Mouse (Mus musculus) limb, embryonic 14.5 days (tissue): ENCODE measurements around the gene Smarcc1. TPM values are rescaled to one million over a fixed set of nuclear protein-coding genes. Genes with fewer than 3 reads are reported as not detected.

ENCODE experiments used
- ATAC-seq: fragments of 200-750 bp; cut with Nextera tagmentation; 2 replicates; pipeline ENCODE4 v1.8.0; 2017; ENCODE audit warnings: low read depth, moderate number of reproducible peaks, moderate TSS enrichment; ENCODE audit not compliant: low FRiP score
- DNase-seq: peaks from one replicate; pipeline ENCODE4 v3.0.0-alpha.2; 2015; ENCODE audit warnings: low spot score
- H3K27ac ChIP-seq: fragments of 300-500 bp; sonication (generic); replicated peaks from 2 replicates; pipeline ENCODE4 v1.5.1; 2014; ENCODE audit warnings: low read depth, mild to moderate bottlenecking, low read length, moderate library complexity, mixed read lengths
- H3K27me3 ChIP-seq: fragments of 300-500 bp; sonication (generic); 2 replicates; pipeline ENCODE4 v1.6.1; 2014; ENCODE audit warnings: low read length, mixed read lengths; ENCODE audit not compliant: control insufficient read depth, insufficient read depth
- H3K36me3 ChIP-seq: fragments of 300-500 bp; sonication (generic); 2 replicates; pipeline ENCODE4 v1.6.1; 2014; ENCODE audit warnings: mild to moderate bottlenecking, low read length, moderate library complexity, mixed read lengths; ENCODE audit not compliant: control insufficient read depth, insufficient read depth
- H3K4me1 ChIP-seq: fragments of 300-500 bp; sonication (generic); 2 replicates; pipeline ENCODE4 v1.6.1; 2014; ENCODE audit warnings: antibody characterized with exemption, low read length, mixed read lengths; ENCODE audit not compliant: control insufficient read depth, insufficient read depth
- H3K4me2 ChIP-seq: fragments of 300-500 bp; sonication (generic); replicated peaks from 2 replicates; pipeline ENCODE4 v1.6.1; 2014; ENCODE audit warnings: low read depth, mild to moderate bottlenecking, low read length, moderate library complexity; ENCODE audit not compliant: severe bottlenecking
- H3K4me3 ChIP-seq: fragments of 300-500 bp; sonication (generic); replicated peaks from 2 replicates; pipeline ENCODE4 v1.5.1; 2014; ENCODE audit warnings: low read length
- H3K9ac ChIP-seq: fragments of 300-500 bp; sonication (generic); 2 replicates; pipeline ENCODE4 v1.6.1; 2014; ENCODE audit warnings: mild to moderate bottlenecking, low read depth, low read length, moderate library complexity; ENCODE audit not compliant: severe bottlenecking
- H3K9me3 ChIP-seq: fragments of 300-500 bp; sonication (generic); 2 replicates; pipeline ENCODE4 v1.6.1; 2016; ENCODE audit warnings: low read length; ENCODE audit not compliant: control insufficient read depth
- POLR2A ChIP-seq: fragments of 200-500 bp; IDR thresholded peaks from 2 replicates; pipeline ENCODE4 v1.8.0; 2012; ENCODE audit warnings: inconsistent platforms, mild to moderate bottlenecking, moderate library complexity, borderline replicate concordance; ENCODE audit not compliant: insufficient read depth, insufficient read length; ENCODE audit errors: extremely low read depth
- WGBS: fragments of 180-500 bp; shearing (Covaris S2); extraction: QIAGEN DNeasy Blood & Tissue Kit; methylation state at CpG from one replicate; pipeline ENCODE4 v1.1.7; 2014; 5-methylcytosine and 5-hydroxymethylcytosine counted together
- polyA plus RNA-seq, 2 experiments: library from polyadenylated mRNA; depleted of rRNA in 1 of 2; stranded (reverse) in 1 of 2; unstranded in 1 of 2; fragments of >200 nt; fragmentation: Nextera tagmentation in 1 of 2; extraction: Ambion mirVana in 1 of 2; gene quantifications; 2 replicates each; pipeline versions ENCODE4 v1.2.1 to v1.2.3; 2012 to 2014

Gene Smarcc1
- polyA plus RNA-seq, 2 experiments, result 72.8 to 132 TPM

DNA sequence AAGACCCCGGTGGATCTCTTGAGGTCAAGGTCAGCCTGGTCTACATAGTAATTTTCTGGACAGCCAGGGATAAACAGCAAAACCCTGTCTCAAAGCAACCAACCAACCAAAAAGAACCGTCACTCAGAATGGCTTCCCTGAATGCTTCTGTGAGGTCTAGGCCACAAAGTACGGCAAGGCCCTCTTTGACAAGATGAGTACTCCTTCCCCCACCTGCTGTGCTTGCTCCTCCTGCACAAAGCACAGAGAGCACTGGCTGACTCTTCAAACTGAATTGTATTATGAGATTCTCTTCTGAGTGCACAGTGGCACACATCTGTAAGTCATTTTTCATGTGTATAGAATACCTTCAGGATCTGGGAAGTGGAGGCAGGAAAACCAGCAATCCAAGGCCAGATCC is 19.7 kb upstream of the Smarcc1 start:
- DNase-seq (no peak), ATAC-seq (no peak)
- H3K4me2 ChIP-seq, result no peak overlapping the region
- H3K27me3 ChIP-seq, result no peaks in the 10 kb centered on the region
- no peak overlapping the region for H3K4me3 ChIP-seq
- no peak for TF ChIP-seq POLR2A
- 90% methylated on average over 3 of the region's 3 CpGs for WGBS
- H3K9me3 ChIP-seq, result no peaks in the 10 kb centered on the region
- H3K36me3 ChIP-seq, result peaks cover 72% of the 10 kb centered on the region
- H3K4me1 ChIP-seq, result no peaks in the 10 kb centered on the region; the same call in 1 of the 2 replicates
- H3K9ac ChIP-seq, result no peak overlapping the region
- H3K27ac ChIP-seq, result no peak overlapping the region

DNA sequence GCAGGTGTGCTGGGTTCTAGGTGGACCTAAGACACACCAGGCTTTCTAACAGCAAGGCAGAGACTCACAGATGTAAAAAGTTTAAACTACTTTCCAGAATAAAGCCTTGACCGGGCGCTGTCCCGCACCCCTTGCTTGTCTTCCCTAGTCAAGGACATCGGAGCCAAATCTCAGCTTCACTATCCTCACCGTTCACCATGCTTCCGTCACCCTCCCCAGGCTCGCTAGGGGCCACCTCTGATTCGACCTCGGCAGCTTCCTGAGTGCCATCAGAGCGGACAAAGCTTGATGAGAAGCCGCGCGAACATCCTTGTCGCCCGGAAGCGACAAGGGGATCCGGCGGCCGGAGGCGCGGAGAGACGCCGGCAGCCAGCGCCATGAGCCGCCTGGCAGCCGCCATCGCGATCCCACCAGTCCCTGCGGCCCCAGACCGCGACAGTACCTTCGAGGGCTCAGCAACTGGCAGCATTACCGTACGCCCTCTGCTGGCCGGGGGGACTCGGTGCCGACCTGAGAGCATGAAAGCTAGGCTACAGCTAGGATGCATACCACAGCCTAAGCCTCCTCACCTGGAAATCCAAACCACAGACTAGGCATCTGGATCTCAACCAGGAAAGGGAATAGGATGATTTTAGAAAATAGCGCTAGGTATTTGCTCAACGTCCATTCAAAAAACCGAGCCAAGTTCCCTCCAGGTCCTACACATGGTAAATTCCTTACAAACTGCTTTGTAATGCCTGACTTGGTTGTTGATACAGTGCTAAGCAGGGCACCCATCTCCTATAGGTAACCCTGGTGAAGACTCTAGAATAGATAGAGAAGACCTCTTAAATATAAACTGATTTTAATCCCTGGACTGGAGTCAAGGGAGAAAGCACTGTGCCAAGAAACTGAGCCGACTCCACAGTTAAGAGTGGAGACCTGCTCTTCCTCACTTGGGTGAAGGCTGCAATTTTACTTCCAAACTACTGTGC is 16.6 kb upstream of the Smarcc1 start:
- Histone ChIP-seq H3K27ac (no peak overlapping the region), H3K4me2 (peak overlapping the region; percentile 67), H3K9ac (peak overlapping the region; percentile 84), H3K9me3 (no peaks in the 10 kb centered on the region), H3K36me3 (peaks cover 68% of the 10 kb centered on the region), H3K4me1 (no peaks in the 10 kb centered on the region; the same call in 1 of the 2 replicates), H3K4me3 (peak overlapping the region; percentile 62), H3K27me3 (no peaks in the 10 kb centered on the region)
- ATAC-seq (peak; percentile 91), DNase-seq (peak; percentile 88)
- WGBS, result 3% methylated on average over 41 of the region's 41 CpGs
- TF ChIP-seq POLR2A, result 0 out of 2 replicates have a peak, but pooled peaks have one; percentile 45

DNA sequence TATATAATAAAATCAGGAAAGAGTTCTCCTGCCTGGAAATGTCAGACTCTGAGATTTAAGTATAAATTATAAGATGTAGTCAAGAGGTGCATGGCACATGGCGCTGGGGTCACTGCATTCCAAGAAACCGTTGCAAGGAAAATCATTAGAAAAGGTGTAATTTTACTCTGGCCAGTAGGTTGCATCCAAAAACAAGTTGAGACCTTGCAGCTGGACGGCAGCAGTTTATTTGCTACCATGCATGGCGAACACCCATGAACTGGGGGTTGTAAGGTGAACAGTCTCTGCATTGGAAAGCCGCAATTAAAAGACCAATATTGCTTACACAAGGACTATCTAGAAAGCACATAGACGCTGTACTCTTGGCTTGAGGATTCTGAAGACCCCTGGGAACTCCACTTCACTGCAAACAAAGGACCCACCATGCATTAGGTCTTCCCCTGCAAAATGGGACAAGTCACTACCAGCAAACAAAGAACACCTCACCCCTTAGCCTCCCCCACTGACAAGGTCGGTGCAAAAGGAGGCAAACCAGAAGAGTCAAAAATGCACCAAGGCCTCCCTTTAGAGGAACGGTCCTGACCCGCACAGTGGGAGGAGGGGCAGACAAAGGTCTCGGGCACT is 1.0 kb upstream of the Smarcc1 start:
- 0 out of 2 replicates have a peak, but pooled peaks cover 8% of the 10 kb centered on the region for H3K4me1 ChIP-seq
- no peak for DNase-seq
- WGBS, result 3% methylated on average over 10 of the region's 10 CpGs

GRCm38 (mm10) chr9:110117779-110118139 is 251 bp downstream of the Smarcc1 start, which contains the start of gene Dhx30:
Gene Dhx30, minus strand, starts transcription at chr9:110117830.
- peak within 1 kb of the TSS; percentile 94 for H3K27ac ChIP-seq
- no peak for TF ChIP-seq POLR2A
- ATAC-seq (0 out of 2 replicates have a peak, but pooled peaks have one; percentile 3), DNase-seq (no peak)
- peaks cover 30% of the 10 kb centered on the region for H3K36me3 ChIP-seq
- peak within 1 kb of the TSS; percentile 87 for H3K4me3 ChIP-seq
- peak within 1 kb of the TSS; percentile 59 for H3K4me2 ChIP-seq
- 0 out of 2 replicates have a peak, but pooled peaks cover 8% of the 10 kb centered on the region for H3K4me1 ChIP-seq
- no peaks in the 10 kb centered on the region for H3K9me3 ChIP-seq
- peak within 1 kb of the TSS; percentile 94 for H3K9ac ChIP-seq
- WGBS, result 0% methylated on average over 17 of the region's 17 CpGs
- no peaks in the 10 kb centered on the region for H3K27me3 ChIP-seq

More for the DNA sequence above, 1.0 kb upstream of the Smarcc1 start:
- H3K4me3 ChIP-seq, result peak overlapping the region; percentile 87
- no peak for ATAC-seq
- H3K4me2 ChIP-seq, result peak overlapping the region; percentile 59
- peak overlapping the region; percentile 94 for H3K27ac ChIP-seq
- peaks cover 43% of the 10 kb centered on the region for H3K36me3 ChIP-seq
- H3K9me3 ChIP-seq, result no peaks in the 10 kb centered on the region
- H3K27me3 ChIP-seq, result no peaks in the 10 kb centered on the region
- H3K9ac ChIP-seq, result peak overlapping the region; percentile 94
- TF ChIP-seq POLR2A, result no peak

GRCm38 (mm10) chr9:110118249-110118648 is 741 bp downstream of the Smarcc1 start:
- ATAC-seq, result no peak
- no peak for DNase-seq
- Histone ChIP-seq H3K4me2 (peak overlapping the region; percentile 59), H3K4me1 (0 out of 2 replicates have a peak, but pooled peaks cover 8% of the 10 kb centered on the region), H3K27ac (peak overlapping the region; percentile 94; the same call in 1 of the 2 replicates), H3K4me3 (peak overlapping the region; percentile 87), H3K9me3 (no peaks in the 10 kb centered on the region), H3K27me3 (no peaks in the 10 kb centered on the region), H3K9ac (peak overlapping the region; percentile 94), H3K36me3 (peaks cover 25% of the 10 kb centered on the region)
- TF ChIP-seq POLR2A, result no peak
- WGBS, result 70% methylated on average over 1 of the region's 1 CpGs
